Mouse (Mus musculus) mesoderm, embryonic 11.5 days (tissue): ENCODE results near the gene Tpi1.
A peak's percentile ranks its signal among the peaks of the same experiment; 100 is the strongest.
"Not testable (repeated sequence)": the region's sequence is repeated elsewhere in the genome, so short reads cannot be mapped to it uniquely, and the experiment has no call there.

ENCODE experiments used
- DNase-seq: peaks from one replicate; pipeline ENCODE4 v3.0.0-alpha.2; 2012; ENCODE audit warnings: low read depth, low spot score

Tpi1 gene

DNA sequence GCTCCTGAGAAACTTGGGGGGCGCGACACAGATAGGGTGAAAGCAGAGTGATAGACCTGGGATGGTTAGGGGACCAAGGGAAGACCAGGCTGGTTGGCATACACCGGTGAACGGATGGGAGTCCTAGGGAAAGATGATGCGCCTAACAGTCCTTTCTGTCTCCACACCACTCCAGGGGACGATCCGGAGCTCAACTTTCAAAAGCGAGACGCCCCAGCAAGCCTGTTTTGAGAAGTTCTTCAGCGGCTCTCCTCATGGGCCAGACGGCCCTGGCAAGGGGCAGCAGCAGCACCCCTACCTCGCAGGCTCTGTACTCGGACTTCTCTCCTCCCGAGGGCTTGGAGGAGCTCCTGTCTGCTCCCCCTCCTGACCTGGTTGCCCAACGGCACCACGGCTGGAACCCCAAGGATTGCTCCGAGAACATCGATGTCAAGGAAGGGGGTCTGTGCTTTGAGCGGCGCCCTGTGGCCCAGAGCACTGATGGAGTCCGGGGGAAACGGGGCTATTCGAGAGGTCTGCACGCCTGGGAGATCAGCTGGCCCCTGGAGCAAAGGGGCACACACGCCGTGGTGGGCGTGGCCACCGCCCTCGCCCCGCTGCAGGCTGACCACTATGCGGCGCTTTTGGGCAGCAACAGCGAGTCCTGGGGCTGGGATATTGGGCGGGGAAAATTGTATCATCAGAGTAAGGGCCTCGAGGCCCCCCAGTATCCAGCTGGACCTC lies 4.9 kb downstream of the Tpi1 start:
- peak; percentile 86 for DNase-seq

DNA sequence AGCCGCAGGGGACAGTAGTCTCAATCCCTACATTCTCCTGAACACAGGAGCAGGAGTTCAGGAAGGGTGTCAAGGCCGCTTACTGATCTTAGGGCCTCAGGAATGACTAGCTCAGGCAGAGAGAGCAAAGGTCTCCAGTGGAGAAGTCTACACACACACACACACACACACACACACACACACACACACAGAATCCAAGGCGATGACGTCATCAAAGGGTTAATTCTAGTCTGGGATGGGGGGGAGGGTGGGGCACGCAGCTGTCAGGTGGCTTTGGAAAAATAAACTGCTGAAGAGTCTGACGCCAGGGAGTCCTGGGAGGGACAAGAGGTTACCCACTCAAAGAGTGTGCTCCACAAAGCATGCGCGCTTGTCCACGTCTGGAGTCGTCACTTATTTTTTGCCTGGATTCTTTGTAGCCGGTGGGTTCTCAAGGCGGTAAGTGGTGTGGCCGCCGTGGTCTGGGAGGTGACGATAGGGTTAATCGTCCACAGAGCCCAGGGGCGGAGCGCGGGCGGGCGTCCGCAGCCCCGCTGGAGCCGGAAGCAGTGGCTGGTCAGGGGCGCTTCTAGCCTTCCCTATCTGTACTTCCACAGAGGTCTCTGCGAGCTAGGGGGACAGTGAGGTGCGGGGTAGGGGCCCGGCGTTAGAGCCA lies 5.6 kb downstream of the Tpi1 start, which contains the start of gene Spsb2:
Spsb2 (plus strand) TSS at position 304 of the 655 bp plus-strand sequence.
- DNase-seq = peak; percentile 77

DNA sequence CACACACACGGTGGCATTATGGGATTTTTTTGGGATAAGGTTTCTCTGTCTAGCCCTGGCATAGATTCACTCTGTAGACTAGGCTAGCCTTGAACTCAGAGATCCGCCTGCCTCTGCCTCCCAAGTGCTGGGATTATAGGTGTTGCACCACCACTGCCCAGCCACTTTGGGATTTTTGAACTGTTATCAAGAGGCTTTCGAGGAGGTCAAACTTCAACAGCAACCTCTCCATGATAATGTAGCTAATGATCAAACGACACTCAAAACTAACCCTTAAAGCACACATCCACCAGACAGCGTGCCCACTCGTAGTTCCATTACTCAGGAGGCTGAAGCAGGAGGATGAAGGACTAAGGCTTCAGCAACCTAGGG lies 6.1 kb downstream of the Tpi1 start:
- DNase-seq = no peak

DNA sequence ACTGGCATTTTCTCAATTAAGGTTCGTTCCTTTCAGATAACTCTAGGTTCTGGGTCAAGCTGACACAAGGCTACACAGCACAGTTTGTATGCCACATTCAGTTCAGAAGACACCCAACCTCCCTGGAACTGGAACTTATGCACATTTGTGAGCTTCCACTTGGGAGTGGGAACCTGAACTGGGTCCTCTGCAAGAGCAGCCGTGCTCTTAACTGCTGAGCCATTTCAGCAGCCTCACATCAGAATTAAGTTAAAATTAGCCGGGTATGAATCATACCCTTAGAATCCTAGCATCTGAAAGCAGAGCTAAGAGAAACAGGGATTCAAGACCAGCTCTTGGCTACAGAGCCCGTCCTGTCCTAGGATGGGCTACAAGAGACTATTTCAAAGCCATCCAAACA lies 6.7 kb downstream of the Tpi1 start:
- no peak for DNase-seq

DNA sequence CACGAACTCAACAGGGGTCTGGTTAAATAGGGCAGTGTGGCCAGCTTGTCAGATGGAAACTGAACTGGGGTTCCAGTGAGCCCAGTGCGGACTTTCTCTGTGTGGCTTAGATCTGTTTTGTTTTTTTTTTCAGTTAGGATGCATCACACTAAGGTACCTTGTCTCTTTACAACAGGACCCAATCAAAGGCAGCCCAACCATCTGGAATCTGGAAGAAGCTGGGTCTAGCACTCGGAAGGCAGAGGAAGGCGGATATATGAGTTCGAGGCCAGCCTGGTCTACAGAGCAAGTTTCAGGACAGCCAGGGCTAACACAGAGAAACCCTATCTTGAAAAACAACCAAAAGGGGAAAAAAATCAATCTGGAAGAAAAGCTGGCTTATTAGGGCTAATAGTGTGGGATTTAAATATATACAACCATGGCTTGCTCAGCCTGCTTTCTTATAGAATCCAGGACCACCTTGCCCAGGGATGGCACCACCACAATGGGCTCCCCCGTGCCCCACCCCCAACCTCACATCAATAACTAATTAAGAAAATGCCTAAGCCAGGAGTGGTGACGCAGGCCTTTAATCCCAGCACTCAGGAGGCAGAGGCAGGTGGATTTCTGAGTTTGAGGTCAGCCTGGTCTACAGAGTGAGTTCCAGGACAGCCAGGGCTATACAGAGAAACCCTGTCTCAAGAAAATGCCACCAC lies 7.5 kb downstream of the Tpi1 start:
- DNase-seq = no peak

DNA sequence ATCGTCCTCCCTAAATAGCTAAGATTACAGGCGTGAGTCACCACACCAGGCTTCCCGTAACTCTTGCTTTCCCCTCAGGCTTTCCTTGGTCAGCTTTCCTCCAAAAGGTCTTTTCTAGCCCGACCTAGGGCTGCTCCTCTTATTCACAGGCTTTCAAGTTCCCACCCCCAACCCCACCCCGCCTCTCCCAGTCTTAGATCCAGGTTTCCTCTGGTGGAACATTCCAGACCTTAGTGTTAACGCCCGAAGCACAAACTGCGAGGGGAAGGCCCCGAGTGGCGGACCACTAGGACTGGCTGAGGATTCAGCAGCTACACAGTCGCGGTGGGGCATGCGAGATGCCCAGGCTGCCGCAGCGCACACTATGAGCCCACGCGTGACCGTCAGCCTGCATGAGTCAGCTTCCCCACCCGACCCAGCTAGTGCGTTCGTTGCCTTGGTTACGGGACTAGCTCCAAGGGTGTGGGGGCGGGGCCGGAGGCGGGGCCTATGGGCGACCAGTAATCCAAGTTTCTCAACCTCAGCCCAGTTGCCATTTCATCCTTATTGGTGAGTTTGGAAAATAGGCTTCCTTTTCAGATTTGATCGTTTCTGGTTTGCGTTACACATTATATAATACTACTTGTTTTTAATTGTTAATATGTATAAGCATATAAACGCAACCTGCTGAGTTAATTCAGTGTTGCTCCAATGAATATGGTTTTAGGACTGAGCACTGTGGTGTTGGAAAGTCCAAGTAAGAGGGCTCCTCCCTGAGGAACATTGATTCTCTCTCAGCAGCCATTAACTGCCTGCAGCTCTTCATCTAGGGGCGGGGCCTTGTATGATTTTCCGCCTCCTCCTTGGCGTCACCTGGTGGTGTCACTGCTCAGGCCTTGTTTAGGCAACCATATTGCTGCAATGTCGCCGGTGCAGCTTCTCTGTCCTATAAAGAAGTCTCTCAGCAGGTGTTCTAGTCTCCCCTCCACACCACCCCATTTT lies 8.5 kb downstream of the Tpi1 start:
- peak; percentile 91 for DNase-seq

DNA sequence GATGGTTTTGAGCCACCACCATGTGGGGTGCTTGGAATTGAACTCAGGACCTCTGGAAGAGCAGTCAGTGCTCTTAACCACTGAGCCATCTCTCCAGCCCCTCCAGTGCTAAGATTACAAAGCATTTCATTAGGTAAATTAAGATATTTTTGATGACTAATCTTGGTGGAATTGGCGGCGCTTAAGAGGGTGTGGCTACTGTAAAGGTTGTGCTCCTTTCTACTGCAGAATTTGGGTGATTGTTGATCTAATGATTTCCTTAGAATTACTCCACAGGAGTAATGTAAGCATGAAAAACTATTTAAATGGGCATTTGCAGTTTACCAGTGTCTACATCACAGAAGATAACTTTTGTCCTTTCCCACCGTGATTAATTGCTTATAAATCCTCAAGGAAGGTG lies 9.8 kb downstream of the Tpi1 start:
- no peak for DNase-seq

DNA sequence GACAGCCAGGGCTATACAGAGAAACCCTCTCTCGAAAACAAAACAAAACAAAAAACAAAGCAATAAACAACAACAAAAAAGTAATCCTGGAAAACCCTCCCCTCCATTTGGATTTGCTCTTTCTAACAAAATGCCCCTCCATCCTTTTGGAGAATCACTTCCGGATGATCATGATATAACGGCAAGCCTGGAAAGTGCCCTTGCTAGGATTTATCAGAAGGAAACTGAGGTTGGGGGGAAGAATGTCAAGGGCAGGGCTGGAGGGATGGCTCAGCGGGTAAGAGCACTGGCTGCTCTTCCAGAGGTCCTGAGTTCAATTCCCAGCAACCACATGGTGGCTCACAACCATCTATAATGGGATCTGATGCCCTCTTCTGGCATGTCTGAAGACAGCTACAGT lies 10.4 kb downstream of the Tpi1 start:
- DNase-seq = not testable (repeated sequence)

DNA sequence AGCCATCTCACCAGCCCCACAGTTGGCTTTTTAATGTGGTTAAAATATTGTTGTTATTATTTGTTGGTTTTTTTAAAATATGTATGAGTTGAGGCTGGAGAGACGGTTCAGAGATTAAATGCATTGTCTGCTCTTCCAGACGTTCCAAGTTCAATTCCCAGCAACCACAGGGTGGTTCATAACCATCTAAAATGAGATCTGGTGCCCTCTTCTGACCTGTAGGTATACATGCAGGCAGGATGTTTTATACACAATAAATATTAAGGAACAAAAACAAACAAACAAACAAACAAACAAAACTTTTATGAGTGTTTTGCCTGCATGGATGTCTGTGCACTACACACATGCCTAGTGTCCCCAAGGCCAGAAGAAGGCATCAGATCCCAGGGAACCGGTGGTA lies 11.0 kb downstream of the Tpi1 start:
- DNase-seq = no peak

DNA sequence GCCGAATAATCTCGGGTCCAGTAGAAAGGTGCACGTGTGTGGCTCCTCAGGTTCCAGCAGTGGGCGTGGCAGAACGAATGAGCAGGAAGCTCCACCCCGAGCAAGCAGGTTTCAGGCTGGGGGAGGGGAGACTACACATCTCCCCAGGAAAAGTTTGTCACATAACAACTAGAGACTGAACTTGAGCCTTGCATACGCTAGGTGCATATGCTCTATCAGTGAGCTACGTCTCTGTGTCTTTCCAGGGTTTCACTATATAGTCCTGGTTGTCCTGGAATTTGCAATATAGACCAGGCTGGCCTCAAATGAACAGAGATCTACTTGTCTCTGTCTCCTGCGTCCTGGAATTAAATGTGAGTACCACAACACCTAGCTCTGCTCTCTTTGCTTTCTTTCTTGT lies 11.7 kb downstream of the Tpi1 start:
- not testable (repeated sequence) for DNase-seq

DNA sequence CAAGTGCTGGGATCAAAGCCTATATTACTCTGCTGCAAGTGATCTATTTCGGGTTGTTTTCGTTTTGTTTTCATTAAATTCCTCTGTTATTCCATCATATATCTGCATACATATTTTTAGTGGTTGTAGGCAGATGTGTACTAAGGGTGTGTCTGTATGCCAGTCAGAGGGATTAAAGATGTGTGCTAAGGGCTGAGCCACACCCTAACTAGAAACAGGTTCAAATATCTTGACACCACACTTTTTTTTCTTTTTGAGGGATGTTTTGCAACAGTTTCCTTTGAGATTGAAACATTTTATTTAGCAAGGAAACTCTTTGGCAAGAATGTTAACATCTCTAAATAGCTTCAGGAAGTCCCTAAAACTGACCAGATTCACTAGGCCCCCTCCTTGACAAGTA lies 17.9 kb downstream of the Tpi1 start:
- no peak for DNase-seq

DNA sequence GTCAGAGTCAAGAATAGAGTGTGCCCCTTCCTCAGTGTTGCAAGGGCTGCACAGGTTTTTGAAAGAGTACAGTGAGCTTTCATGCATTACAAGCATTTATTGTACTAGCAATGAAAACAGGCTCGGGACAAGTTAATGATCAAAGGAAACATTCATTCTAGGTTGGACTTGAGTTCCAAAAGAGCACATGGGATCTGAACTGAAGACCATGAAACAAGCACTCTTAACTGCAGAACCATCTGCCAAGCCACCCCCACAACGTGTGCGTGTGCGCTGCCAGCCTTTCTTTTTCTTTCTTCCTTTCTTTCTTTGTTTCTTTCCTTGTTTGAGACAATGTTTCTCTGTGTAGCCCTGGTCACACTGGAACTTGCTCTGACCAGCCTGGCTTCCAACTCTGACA lies 18.3 kb downstream of the Tpi1 start:
- no peak for DNase-seq

DNA sequence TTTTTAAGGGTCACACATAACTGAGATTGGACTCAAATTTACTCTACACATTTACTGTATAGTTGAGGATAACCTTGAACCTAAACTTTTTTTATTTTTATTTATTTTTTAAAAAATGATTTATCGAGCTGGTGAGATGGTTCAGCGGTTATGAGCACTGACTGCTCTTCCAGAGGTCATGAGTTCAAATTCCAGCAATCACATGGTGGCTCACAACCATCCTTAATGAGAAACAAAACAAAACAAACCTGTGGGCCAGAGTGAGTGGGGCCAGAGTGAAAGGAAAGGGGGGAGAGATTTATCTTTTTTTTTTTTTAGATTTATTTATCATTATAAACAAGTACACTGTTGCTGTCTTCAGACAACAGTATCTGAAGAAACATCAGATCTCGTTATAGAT lies 22.2 kb downstream of the Tpi1 start:
- no peak for DNase-seq

DNA sequence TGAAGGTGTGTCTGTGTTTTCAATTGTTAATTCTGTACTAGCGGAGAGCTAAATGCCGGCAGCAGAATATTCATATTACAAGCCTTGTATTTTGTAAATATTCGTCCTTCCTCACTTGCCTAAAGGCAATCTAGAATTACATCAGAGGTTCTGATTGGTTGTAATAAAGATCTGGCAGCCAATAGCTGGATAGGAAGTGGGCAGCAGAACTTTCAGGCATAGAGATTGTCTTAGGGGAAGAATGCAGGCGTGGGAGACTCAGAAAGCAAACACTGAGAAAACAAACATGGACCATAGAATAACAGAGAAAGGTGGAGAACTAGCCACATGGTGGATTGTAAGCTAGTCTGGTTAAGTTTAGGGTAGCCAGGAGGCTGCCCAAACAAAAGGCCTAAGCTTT lies 24.0 kb downstream of the Tpi1 start:
- no peak for DNase-seq

DNA sequence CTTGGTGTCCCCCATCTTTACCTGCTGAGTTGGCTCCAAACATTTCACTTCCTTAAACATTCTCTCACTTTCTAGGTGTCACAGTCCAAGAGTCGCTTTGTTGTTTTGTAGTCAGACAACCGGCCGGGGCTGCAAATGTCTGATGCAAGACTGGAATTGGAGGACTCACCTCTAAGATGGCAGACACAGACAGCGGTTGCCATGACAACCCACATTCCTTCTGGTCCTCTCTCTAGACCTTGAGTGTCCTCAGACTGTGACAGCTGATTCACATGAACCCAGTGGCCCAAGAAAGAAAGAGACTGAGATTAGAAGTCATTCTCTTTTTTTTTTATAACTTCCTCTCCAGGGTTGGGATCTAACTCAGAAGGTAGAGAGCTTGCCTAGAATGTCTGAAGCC lies 24.6 kb downstream of the Tpi1 start:
- DNase-seq = peak; percentile 26

DNA sequence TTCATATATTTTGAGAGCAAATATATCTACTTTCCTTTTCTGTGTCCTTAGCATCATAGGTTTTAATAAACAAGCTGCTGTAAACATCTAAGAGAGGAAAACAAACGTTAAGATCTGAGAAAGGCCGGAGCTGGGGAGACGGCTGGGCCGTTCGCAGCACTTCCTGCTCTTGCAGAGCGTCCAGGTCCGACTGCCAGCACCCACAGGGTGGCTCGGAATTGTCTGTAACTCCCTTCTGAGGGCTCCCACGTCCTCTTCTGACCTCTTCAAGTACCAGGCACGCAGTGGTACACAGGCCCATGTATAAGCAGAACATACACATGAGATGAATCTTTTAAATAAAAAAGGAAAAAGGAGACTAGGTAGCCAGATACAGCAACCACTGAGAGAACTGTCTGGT lies 26.4 kb downstream of the Tpi1 start:
- DNase-seq = no peak

DNA sequence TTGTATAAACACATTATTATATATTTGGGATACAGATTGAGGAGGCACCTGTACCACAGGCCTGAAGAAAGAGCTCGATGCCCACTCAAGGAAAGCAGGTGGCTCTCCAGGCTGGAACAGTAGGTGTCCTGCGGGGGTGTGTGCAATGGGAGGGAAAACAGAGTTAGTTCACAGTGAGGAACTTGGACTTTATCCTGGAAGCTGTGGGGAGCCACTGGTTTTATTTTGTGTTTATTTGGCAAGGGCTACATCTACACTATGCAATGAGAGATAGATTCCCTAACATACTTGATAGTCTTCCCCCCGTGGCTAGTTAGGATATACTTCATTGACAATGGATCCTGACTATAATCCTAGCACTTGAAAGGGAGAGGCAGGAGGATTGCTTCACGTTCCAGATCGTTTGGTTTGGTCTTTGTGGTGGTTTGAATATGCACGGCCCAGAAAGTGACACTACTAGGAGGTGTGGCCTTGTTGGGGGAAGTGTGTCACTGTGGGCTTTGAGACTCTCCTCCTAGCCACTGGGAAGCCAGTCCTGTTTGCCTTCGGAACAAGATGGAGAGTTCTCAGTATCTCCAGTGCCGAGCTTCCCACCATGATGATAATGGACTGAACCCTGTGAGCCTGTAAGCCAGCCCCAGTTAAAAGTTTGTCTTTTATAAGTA lies 27.2 kb downstream of the Tpi1 start:
- DNase-seq = no peak

DNA sequence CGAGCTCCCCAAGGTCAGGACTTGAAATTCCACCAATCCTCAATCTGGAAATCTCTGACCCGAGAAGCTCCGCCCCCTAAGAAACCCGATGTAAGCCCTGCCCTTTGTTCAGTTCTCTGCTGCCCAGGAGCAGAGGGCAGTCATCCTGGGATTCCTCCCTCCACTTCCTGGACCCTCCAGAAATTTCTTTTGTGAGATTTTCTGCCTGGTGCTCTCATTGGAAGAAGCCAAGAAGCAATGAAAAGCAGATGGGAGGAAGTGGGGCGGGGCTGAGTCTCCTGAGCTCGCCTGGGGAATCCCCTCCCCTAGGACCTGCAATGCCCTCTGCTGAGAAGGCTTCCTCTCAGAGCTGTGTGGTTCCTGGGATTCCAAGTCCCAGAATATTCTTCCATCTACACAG lies 31.7 kb downstream of the Tpi1 start:
- peak; percentile 48 for DNase-seq

DNA sequence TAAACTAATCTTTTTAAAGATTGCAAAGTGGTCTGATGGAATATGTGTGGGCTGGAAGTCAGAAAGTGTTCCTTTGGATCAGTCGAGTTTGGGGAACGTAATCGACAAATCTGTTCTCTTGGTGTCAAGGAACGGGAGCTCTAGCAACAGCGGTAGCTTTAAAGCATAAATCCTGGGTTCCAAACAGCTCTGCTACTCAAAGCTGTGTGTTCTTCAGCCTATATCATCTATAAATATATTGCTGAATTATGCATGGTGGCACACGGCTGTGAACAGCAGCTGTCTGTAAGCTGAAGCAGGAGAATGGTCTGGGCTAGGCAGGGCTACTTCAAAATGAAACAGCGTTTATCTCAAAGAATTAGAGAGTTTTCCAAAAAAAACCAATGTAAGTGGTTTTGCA lies 33.2 kb downstream of the Tpi1 start:
- DNase-seq = no peak

DNA sequence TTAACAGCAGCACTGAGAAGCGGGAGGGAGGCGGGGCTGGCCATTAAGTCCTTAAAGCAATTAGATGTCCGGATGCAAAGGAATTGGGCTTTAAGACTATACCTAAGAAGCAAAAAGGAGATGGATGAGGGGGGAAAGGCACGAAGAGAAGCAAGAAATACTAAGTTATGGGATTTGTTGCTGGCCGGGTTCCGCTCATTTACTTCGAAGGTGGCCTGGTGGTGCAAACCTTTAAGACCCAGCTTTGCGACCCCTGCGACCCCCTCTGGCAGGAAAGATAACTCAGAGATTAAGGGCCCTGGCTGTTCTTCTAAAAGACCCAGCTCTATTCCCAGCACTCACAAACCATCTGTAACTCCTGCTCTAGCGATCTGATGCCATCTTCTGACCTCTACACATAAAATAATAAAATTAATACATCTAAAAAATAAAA lies 34.1 kb downstream of the Tpi1 start:
- no peak for DNase-seq
